Mouse (Mus musculus) brown adipose tissue, adult 24 weeks (tissue): Measurements from ENCODE around the gene Dlk2. TPM values are rescaled to one million over a fixed set of nuclear protein-coding genes. Genes with fewer than 3 reads are reported as not detected.

Experiments used
- H3K27ac ChIP-seq: fragments of 200-500 bp; replicated peaks from 2 replicates; pipeline ENCODE4 v1.5.1; 2012; ENCODE audit warnings: low read depth, mild to moderate bottlenecking, low read length
- H3K4me1 ChIP-seq: fragments of 200-500 bp; 2 replicates; pipeline ENCODE4 v1.6.1; 2012; ENCODE audit warnings: low read length, mixed read lengths; ENCODE audit not compliant: control insufficient read depth, insufficient read depth, insufficient read length
- H3K4me3 ChIP-seq: fragments of 200-500 bp; 2 replicates; pipeline ENCODE4 v1.5.1; 2012; ENCODE audit warnings: low read depth, mild to moderate bottlenecking, low read length, moderate library complexity; ENCODE audit not compliant: insufficient read depth
- polyA plus RNA-seq: library from polyadenylated mRNA; stranded (reverse); fragments of >200 nt; gene quantifications from 2 replicates; pipeline ENCODE4 v1.2.4, GENCODE M21; 2012; ENCODE audit not compliant: missing spikeins, insufficient read depth, insufficient read length

Dlk2 gene
- polyA plus RNA-seq, 1 experiment: not detected

DNA sequence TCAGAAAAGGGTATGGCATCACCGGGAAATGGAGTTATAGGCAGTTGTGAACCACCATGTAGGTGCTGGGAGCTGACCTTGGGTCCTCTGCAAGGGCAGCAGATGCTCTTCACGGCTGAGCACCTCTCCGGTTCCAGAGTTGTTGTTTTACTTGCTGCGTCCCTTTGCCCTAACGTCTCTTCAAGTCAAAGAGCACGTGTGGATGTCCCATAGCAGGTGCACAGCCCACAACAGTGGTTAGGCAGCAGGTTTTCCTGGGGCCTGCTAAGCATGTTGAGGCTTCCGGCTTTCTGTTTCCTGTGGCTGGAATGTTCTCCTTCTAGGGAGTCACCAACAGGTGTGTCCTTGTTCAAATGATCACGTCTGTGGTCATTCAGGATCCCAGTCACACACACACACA lies 13.3 kb upstream of the Dlk2 start:
- peaks cover 9% of the 10 kb centered on the region; the same call in 1 of the 2 replicates for H3K4me1 ChIP-seq
- H3K4me3 ChIP-seq: no peak overlapping the region
- no peak overlapping the region for H3K27ac ChIP-seq

DNA sequence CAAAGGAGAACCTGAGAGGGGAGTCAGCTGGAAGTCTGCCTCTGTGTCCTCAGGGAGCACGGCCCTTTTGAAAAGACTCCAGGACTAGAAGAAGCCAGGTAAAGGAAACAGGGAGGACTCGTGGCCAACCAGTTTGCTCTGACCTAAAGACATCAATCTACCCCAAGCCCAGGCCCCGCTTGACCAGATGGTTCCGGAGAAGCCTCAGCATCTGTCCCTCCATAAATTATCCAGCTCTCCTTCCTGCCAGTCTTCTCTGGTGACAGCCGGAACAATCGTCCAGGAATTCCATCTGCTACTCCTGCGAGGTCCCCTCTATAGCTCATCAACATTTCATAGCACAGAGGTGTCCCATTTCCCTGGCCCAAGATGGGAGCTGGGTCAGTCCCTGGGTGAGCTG lies 12.6 kb upstream of the Dlk2 start:
- no peak overlapping the region for H3K4me3 ChIP-seq
- H3K4me1 ChIP-seq: peaks cover 9% of the 10 kb centered on the region; the same call in 1 of the 2 replicates
- no peak overlapping the region for H3K27ac ChIP-seq

DNA sequence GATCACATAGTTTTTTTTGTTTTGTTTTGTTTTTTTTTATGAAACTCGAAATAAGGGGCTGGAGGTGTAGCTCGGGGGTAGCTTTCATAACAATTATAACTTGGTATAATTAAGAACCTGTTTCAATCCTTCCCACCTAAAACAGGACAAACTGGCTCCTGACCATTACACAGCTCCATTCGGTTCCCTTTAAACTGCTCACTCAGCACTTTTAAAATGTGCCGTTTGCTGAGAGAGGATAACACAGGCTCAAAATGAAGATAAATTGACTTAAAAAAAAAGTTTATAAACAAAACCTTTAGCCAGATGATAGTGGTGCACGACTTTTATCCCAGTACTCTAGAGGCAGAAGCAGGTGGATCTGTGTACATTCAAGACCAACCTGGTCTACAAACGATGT lies 11.8 kb upstream of the Dlk2 start:
- Histone ChIP-seq H3K4me3 (no peak overlapping the region), H3K4me1 (peaks cover 9% of the 10 kb centered on the region; the same call in 1 of the 2 replicates), H3K27ac (no peak overlapping the region)

DNA sequence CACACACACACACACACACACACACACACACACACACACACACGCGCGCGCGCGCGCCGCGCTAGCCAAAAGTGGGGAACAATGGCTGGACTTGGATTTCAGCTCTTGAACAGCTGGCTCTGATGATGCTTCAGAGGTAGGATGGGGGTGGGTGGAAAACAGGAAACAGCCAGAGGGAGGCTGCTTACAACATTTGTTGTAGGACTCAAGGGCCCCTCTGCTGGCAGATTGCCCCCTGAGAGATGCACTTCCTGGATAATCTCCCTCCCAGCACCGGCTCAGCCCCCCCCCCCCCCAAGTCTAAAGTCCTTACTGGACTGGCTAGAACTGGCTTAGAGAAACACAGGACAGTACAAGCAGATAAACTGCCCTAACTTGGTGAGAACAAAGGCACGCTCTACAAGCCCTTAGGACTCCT lies 9.5 kb upstream of the Dlk2 start:
- H3K4me1 ChIP-seq: no peaks in the 10 kb centered on the region; the same call in 1 of the 2 replicates
- no peak overlapping the region for H3K4me3 ChIP-seq
- no peak overlapping the region for H3K27ac ChIP-seq

DNA sequence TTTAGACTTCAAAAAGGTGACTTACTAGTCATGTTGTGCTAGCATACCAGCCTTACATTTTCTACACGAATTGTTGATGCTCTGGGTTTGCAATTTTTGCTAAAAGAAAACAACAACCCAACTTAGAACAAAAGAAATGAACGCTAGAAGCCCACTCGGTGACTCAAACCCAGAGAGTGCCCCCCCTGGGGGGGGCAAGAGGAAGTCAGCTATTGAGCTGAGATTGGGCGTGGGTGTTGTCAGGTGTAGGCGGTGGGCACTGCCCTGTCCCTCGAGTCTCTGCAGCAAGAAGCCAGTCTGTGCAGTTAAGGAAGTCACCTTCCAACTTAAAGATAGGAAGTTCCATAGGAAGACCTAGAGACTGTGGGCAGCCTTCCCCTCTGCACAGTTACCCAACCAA lies 620 bp upstream of the Dlk2 start:
- Histone ChIP-seq H3K27ac (no peak overlapping the region), H3K4me3 (no peak overlapping the region), H3K4me1 (no peaks in the 10 kb centered on the region; the same call in 1 of the 2 replicates)

DNA sequence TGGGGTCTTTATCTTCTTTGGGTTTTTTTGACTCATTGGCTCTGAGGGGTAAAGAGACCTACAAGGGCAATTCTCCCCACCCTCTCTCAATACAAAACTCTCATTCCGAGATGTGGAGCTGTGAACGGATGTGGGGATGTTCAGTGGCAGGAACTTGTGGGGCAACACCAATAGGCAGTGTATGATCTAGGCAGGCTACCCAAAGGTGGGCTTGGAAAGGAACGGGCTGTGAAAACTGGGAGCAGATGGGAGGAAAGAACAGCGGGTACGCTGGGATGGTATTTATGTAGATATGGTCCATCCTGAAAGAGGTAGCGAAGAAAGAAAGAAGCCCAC lies 225 bp upstream of the Dlk2 start:
- peak overlapping the region; percentile 49 for H3K4me3 ChIP-seq
- no peaks in the 10 kb centered on the region; the same call in 1 of the 2 replicates for H3K4me1 ChIP-seq
- no peak overlapping the region for H3K27ac ChIP-seq

DNA sequence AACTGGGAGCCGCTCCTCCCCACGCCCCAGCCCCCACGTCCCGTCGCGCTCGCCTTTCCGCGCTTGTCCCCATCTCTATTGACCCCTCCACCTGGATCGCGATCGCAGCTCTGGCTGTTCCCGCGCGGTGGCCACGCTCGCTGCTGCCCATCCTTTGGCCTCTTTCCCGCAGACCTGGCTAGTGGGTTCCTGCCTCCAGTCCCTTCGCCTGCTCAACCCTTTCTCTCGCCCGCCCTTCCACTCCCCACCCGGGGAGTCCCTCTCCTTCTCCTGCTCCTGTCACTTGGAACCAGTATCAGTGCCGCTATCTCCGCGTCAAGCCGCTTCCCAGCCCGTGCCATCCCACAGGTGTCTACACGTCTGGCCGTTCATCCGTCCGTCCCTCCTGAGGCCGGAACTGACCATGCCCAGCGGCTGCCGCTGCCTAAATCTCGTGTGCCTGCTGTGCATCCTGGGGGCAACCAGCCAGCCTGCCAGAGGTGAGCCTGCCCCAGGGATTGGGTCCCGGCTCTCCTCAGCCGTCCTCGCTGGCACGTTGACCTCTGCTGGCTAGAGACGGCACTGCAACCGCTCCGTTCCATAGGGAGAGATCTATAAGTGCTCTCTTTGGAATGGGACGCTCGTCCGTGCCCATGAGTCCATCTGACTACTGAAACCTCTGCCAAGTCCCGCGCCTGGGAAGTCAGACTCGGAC lies 1.1 kb downstream of the Dlk2 start:
- Histone ChIP-seq H3K4me3 (peak overlapping the region; percentile 49), H3K27ac (no peak overlapping the region), H3K4me1 (no peaks in the 10 kb centered on the region; the same call in 1 of the 2 replicates)

DNA sequence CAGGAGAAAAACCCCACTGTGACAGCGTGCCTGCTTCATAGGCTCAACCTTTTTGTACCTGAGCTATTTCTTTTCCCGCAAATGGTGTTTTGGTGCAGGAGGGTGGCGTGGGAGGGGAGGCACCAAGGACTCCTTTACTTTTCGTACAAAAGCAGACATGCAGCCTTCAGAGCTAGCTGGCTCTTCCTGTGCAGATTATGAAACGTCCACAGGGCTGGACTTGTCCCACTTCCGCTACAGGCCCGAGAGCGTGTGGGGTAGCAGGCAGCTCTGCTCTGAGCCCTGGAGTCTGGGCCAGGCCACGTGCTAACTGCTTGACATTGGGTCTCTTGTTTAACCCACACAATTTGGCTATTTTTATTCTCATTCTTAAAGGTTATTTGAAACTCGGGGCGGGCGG lies 4.7 kb downstream of the Dlk2 start:
- no peak overlapping the region for H3K27ac ChIP-seq
- H3K4me3 ChIP-seq: no peak overlapping the region
- H3K4me1 ChIP-seq: no peaks in the 10 kb centered on the region; the same call in 1 of the 2 replicates

DNA sequence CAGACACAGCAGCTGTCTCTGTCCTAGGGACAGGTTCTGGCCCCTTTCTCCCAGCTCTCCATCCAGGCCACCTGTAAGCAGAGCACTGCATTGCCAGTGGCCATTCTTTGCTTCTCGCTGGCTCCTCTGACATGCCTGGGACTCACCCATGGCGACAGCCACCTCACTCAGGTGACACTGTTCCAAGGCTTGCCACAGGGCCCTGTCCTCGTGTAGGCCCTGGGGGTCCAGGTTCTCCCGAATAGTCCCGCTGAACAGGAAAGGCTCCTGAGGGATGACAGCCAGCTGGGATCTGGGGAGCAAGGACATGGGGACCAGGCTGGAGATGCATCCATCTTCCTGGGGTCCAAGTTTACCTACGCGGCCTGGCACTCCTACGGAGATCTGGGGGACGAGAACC lies 7.0 kb downstream of the Dlk2 start:
- H3K27ac ChIP-seq: no peak overlapping the region
- no peak overlapping the region for H3K4me3 ChIP-seq
- H3K4me1 ChIP-seq: no peaks in the 10 kb centered on the region

DNA sequence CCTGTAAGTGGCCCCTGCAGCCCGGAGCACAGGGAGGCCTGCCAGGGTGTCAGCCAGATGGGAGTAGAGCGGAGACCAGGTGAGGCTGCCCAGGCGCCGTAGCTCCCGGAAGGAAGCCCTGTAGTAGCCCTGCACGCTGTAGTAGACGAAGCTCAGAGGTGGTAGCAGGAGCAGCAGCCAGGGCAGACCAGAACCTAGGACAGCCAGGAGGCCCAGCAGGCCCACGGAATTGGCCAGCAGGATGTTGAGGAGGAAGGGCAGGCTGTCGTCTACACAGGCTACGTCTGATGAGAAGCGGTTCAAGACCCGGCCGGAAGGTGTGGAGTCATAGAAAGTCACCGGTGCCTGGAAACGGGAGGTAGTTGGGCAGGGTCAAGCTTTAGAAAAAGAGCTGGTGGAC lies 9.7 kb downstream of the Dlk2 start:
- Histone ChIP-seq H3K4me1 (no peaks in the 10 kb centered on the region), H3K4me3 (no peak overlapping the region), H3K27ac (no peak overlapping the region)

DNA sequence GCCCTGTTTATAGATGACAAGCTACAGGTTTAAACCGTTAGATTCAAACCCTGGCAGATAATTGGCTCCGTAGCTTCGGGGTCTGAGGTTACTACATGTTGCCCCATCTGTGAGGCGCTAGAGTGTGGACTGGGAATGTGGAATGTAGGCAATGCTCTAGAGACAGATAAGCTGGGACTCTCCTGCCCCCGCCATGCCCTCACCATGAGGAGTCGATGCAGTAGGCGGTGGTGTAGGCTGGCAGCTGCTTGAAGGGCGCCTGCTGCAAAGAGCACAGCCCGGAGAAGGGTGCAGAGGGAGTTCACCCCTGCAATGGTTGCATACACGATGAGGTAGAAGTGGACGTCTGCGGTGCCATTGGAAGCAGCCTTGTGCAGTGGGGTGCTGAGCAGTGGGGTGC lies 12.6 kb downstream of the Dlk2 start:
- Histone ChIP-seq H3K4me3 (no peak overlapping the region), H3K27ac (no peak overlapping the region), H3K4me1 (no peaks in the 10 kb centered on the region)

DNA sequence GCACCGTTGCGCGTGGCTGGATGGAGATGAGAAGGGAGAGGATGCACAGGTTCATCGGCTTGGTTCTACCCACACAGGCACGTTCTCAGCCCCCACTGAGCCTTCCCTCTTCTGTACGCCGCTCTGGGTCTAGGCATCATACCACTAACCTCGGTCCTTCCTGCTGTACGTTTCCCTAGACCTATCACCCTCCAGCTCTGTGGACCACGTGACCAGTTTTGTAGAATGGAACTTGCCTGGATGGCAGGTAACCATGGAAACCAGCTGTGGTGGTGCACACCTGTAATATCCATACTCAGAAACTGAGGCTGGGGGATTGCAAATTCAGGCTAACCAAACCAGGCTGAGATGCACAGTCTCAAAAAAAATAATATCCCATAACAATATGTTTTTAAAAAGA lies 13.3 kb downstream of the Dlk2 start:
- Histone ChIP-seq H3K27ac (no peak overlapping the region), H3K4me1 (no peaks in the 10 kb centered on the region), H3K4me3 (no peak overlapping the region)

DNA sequence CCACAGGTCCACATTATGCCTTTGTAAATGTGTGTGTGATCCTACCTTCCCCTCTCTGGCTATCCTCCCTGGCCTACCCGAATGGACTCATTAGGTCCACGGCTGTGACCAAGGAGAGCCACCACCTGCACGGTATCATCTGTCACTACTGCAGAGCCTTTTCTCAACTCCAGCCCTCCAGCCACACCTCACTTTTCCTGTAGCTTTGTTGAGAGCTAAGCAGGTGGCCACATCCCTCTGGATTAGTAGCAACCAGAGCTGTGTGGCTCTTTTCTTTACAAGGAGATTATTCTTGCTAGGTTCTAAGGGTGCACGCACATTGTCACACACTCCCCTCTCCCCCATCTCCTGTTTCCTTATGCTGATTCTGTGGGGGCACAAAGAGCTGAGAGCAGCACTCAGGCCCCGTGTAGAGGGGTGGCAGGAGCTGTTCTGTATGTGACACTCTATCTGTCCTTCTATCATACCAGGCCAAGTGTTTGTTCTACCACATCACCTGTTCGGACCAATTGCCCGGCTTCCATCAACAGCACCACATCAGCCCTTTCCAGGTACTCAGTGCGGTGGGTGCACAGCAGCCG lies 16.0 kb downstream of the Dlk2 start:
- Histone ChIP-seq H3K4me1 (no peaks in the 10 kb centered on the region), H3K27ac (no peak overlapping the region), H3K4me3 (no peak overlapping the region)

DNA sequence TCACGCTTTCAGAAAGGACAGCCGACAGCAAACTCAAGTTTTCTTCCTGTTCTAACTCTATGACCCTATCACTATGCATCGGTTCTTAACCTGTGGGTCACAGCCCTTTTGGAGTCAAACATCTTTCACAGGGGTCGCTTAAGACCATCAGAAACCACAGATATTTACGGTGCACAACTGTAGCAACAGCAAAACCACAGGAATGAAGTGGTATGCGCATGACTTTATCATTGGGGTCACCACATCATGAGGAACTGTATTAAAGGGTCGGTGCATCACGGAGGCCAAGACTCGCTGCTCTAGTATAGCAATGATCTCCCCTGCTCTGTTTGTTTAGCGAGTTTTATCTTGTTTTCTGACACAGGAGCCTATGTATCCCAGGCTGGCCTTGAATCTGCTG lies 18.6 kb downstream of the Dlk2 start:
- Histone ChIP-seq H3K27ac (no peak overlapping the region), H3K4me1 (peaks cover 6% of the 10 kb centered on the region), H3K4me3 (no peak overlapping the region)

DNA sequence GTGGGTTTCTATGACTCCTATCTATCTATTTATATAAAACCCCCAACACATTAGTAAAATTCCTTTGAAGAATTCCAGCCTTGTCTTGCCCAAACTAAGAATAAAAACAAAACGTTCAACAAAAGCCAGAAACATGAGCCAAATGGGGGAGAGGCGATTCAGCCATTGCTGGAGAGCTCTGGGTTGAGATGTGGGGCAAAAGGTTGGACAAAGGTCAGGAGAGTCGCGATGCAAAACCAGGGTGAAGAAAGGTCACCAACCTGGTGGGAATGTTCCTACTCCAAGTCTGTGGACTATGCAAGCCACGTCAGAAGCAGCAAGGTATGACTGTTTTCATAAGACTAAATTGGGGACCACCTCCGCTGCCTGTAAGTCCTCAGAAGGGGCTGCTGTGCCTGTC lies 23.3 kb downstream of the Dlk2 start:
- H3K4me3 ChIP-seq: no peak overlapping the region
- H3K27ac ChIP-seq: no peak overlapping the region
- H3K4me1 ChIP-seq: peaks cover 6% of the 10 kb centered on the region

DNA sequence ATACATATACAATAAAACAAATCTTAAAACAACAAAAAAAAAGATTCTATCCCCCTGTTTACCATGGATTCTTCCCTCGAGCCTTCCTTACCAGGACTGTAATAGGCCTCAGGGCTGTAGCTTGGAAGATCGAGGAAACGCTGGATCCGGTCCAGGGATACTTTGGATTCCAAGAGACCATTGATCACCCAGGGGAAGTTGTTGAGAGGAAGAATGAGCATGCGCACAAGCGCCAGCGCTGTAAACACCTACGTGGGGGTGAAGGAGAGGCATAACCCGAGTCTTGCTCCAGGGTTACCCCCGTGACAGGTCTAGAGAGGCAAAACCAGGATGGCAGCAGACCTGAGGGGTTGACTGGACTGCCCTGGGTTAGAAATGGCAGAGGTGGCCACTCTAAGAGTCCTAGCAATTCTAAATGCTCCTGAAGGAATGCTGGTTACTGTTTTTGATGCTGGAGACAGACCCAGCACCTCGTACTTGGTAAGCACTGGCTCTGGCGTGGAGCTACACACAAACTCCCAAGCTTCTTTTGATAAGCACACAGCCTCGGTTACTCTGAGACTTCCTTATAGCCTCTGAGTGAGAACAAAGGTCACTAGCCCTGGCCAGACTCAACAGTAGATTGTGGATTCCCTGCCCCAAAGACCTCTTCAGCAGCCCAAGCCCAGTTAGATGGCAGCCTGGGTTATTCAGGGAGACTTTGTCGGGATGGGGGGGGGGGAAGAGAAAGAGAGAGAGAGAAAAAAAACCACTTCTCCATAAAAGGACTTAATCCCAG lies 25.0 kb downstream of the Dlk2 start:
- Histone ChIP-seq H3K27ac (no peak overlapping the region), H3K4me1 (peaks cover 8% of the 10 kb centered on the region), H3K4me3 (no peak overlapping the region)
